Mouse (Mus musculus): Measurements from ENCODE around the gene Gpr156. TPM values are rescaled to one million over a fixed set of nuclear protein-coding genes. Genes with fewer than 3 reads are reported as not detected.

The Gpr156 gene
- total RNA-seq, 2 experiments from 2014 or later, result 0.10 to 0.13 TPM

Other genes with a start within 250 kb of the Gpr156 start
- gene Fstl1, start 139.6 kb upstream of the Gpr156 start, total RNA-seq (2021), result 10 to 100 TPM; 59.3 to 87.0 TPM
- under 1 TPM in 1 of 2 experiments, not detected in 1; 0.49 TPM for gene Gm36028, start 55.4 kb upstream of the Gpr156 start, total RNA-seq (2021)
- 100 to 1,000 TPM; 196 to 310 TPM for gene Lrrc58, start 48.1 kb upstream of the Gpr156 start, total RNA-seq (2021)
- gene Gsk3b, start 172.5 kb downstream of the Gpr156 start, total RNA-seq (2021), result 10 to 100 TPM; 59.0 to 70.0 TPM